Mouse (Mus musculus): Measurements from ENCODE around the gene Nelfb. TPM values are rescaled to one million over a fixed set of nuclear protein-coding genes. Genes with fewer than 3 reads are reported as not detected.

The Nelfb gene
- polyA plus RNA-seq, 1 experiment from 2014 or later: 42.8 TPM

DNA sequence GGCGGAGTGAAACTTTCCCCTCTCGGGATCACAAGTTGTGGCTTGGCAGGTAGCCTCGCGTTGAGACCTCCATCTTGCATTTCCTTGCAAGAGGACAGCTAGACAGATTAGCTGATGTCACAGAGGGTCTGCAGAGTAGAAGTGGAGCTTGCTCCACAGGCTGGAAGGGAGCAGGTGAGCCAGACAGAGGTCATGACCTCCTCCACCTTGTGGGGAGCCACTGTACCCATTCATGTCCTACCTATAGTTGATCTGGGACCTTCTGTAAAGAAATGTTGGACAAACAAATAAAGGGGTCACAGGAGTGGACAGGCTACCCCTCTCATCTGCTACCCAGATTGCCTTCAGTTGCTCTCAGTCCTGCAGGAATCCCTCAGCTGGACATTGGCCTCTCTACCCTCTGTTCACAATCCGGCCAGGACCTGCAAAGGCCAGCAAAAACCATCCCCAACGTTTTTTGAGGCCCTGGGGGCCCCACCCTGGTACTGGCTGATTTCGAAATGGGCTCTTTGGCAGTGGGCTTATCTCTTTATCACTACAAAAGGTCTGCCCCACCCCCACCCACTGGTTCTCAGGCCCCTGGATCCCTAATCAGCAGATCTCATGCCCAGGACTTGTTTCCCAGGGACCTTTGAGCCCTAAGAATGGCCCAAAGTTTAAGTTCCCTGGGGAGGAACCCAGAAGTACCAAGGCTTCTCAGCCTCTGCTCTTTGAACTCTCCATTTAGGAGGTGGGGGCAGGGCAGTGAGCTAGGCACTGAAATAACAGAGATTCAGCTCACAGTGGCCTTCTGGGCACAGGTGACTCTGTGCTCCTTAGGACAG, 36.2 kb downstream of the Nelfb start:
- Histone ChIP-seq H3K4me1 (replicated peaks) (peaks cover 85% of the 10 kb centered on the region), H3K27me3 (peaks cover 35% of the 10 kb centered on the region), H3K4me3 (replicated peaks) (no peak overlapping the region), H3K9me3 (replicated peaks) (no peaks in the 10 kb centered on the region), H3K36me3 (no peaks in the 10 kb centered on the region), H3K27ac (peak overlapping the region; percentile 68), H3K4me2 (peak overlapping the region; percentile 32), H3K9ac (peak overlapping the region; percentile 50; the same call in 1 of the 2 replicates)
- DNase-seq (no peak), ATAC-seq (ENCODE audit: low read depth) (peak; percentile 63)
- WGBS (ENCODE audit: insufficient replicate concordance): 38% methylated on average over 7 of the region's 7 CpGs

DNA sequence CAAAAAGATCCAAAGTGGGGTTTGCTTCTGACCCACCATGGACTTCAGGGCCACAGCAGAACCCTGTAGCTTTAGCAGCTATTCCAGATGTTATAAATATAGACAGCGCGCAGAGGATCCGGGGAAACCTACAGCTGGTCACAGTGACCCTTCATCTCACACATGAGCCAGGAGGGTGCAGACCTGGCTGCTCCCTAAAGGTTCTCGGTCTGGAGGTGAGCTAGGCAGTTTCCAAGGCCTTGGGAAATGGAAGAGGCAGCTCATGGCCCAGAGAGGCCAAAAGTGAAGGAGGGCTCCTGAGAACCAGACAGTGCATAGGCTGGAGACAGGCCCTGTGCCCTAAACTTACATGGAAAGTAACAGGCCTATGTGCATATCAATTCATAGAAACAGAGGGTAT, 37.5 kb downstream of the Nelfb start:
- H3K4me3 ChIP-seq (replicated peaks): no peak overlapping the region
- ATAC-seq (ENCODE audit: low read depth): no peak
- no peak for DNase-seq

DNA sequence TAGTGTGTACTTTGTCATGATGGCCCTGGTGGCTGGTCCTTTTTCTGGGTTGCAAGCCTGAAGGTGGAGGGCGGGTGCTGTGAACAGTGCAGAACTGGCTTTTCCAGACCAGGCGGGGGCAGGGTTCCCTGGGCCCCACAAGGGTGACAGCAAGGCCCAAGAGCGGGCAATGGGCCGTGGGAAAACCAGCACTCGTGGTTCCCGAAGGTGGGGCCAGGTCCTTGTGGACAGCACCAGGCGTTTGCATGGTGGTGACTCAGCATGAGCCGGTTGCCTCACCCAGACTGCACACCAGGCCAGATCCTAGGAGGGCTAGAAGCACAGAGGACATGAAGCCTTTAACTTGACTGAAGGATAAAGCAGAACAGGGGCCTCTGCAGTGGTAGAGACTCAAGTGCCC, 38.7 kb downstream of the Nelfb start:
- Histone ChIP-seq H3K27ac (no peak overlapping the region), H3K9ac (peak overlapping the region; percentile 43), H3K4me3 (replicated peaks) (no peak overlapping the region), H3K9me3 (replicated peaks) (no peaks in the 10 kb centered on the region), H3K27me3 (peaks cover 11% of the 10 kb centered on the region), H3K4me1 (replicated peaks) (peaks cover 92% of the 10 kb centered on the region), H3K4me2 (no peak overlapping the region), H3K36me3 (no peaks in the 10 kb centered on the region)
- DNase-seq (no peak), ATAC-seq (ENCODE audit: low read depth) (no peak)
- 25% methylated on average over 8 of the region's 8 CpGs for WGBS (ENCODE audit: insufficient replicate concordance)

More for the DNA sequence above, 37.5 kb downstream of the Nelfb start:
- H3K9me3 ChIP-seq (replicated peaks): no peaks in the 10 kb centered on the region
- H3K4me2 ChIP-seq: no peak overlapping the region
- H3K9ac ChIP-seq: no peak overlapping the region
- WGBS (ENCODE audit: insufficient replicate concordance): 87% methylated on average over 4 of the region's 4 CpGs
- H3K27ac ChIP-seq: no peak overlapping the region
- H3K4me1 ChIP-seq (replicated peaks): peaks cover 92% of the 10 kb centered on the region
- no peaks in the 10 kb centered on the region for H3K36me3 ChIP-seq
- H3K27me3 ChIP-seq: peaks cover 23% of the 10 kb centered on the region

DNA sequence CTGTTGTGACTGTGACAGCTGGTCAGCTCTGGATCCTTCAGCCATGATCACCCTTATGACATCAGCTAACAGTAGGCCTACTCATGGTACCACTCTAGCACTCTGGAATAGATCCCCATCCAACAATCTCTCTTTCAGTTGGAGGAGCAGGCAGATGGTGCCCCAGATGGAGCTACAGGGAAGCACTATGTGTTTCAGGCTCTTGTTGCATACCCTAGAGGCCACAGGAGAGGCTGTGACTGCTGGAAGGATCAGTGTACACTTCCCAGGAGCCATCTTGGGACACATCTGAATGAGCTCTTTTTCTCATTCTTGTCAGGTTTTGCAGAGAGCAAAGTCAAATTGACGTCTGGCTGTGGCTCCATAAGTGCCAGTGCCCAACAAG, 39.5 kb downstream of the Nelfb start:
- Histone ChIP-seq H3K9me3 (replicated peaks) (no peaks in the 10 kb centered on the region), H3K27me3 (peaks cover 3% of the 10 kb centered on the region), H3K4me3 (replicated peaks) (no peak overlapping the region), H3K9ac (no peak overlapping the region), H3K4me2 (no peak overlapping the region), H3K4me1 (replicated peaks) (peaks cover 91% of the 10 kb centered on the region), H3K27ac (no peak overlapping the region), H3K36me3 (no peaks in the 10 kb centered on the region)
- no peak for DNase-seq
- no peak for ATAC-seq (ENCODE audit: low read depth)
- WGBS (ENCODE audit: insufficient replicate concordance): 61% methylated on average over 1 of the region's 1 CpGs

DNA sequence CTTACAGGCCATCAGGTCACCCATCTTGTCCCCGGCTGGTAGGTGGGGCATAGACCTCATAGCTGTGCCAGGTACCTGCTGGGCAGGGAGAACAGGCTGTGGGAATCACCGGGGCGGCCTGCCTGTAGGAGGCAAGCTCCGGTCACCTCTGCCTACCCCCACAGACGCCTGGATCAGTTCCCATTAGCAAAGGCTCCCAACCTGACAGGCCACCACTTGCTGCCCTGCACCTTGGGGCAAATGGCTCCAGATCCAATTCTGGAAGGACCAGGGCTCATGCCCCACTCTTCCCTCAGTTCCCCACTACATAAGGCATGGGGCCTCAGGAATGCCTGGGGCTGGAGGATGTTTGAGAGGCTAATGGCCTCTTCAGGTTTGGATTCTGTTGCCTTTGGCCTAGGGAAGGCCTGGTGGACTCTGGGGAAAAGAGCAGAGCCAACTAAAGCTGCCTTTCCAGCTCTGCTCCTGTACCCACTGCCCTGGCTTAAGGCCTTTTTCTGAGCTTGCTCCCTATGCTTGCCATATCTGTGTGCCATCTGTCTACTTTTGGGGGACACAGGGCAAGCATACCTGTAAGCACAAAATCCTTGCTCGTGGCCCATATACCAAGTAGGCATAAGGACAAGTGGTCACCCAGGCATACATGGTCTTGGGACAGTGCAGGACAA, 40.1 kb downstream of the Nelfb start:
- 68% methylated on average over 6 of the region's 6 CpGs for WGBS (ENCODE audit: insufficient replicate concordance)

DNA sequence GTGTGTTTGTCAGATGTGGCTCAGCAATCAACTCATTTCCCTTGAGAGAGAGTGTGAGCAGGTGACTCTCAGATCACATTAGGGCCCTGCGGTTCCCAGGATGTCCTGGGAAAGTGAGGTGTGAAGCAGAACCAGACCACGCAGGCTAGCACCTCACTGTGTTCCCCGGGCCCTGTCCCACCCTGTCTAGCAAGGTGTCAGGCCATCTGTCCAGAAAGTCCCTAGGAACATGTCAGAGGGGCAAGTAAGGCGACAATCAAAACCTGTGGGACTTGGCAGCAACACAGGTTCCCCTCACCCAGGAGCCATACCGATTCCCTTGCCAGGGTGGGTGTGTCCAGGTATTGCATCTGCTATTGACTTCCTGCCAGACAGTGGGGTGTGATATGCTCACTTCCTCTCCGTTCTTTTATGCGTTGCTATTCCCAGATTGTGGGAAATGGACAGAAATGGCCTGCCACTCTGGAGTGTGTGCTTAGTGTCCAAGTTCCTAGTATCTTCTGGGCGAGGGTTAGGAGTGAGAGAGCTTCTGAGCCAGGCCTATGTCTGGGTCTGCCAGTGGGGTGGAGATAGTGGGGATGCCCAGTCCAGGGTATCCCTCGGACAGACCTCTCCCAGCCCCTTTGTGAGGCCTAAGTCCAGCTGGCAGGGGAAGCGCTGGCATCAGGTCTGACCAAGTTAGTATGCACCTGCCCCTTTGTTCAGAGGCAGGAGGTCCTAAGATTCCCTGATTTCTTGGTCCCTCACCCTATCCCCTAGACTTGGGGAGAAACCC, 40.8 kb downstream of the Nelfb start:
- ATAC-seq (ENCODE audit: low read depth) (no peak), DNase-seq (no peak)
- Histone ChIP-seq H3K4me1 (replicated peaks) (peaks cover 79% of the 10 kb centered on the region), H3K4me3 (replicated peaks) (no peak overlapping the region), H3K27ac (no peak overlapping the region), H3K27me3 (no peaks in the 10 kb centered on the region), H3K9me3 (replicated peaks) (no peaks in the 10 kb centered on the region), H3K9ac (no peak overlapping the region), H3K36me3 (no peaks in the 10 kb centered on the region), H3K4me2 (no peak overlapping the region)
- 50% methylated on average over 10 of the region's 10 CpGs for WGBS (ENCODE audit: insufficient replicate concordance)

More for the DNA sequence above, 40.1 kb downstream of the Nelfb start:
- Histone ChIP-seq H3K9me3 (replicated peaks) (no peaks in the 10 kb centered on the region), H3K4me3 (replicated peaks) (no peak overlapping the region), H3K27me3 (no peaks in the 10 kb centered on the region), H3K27ac (no peak overlapping the region), H3K36me3 (no peaks in the 10 kb centered on the region), H3K9ac (no peak overlapping the region), H3K4me2 (no peak overlapping the region), H3K4me1 (replicated peaks) (peaks cover 86% of the 10 kb centered on the region)
- ATAC-seq (ENCODE audit: low read depth) (no peak), DNase-seq (no peak)

DNA sequence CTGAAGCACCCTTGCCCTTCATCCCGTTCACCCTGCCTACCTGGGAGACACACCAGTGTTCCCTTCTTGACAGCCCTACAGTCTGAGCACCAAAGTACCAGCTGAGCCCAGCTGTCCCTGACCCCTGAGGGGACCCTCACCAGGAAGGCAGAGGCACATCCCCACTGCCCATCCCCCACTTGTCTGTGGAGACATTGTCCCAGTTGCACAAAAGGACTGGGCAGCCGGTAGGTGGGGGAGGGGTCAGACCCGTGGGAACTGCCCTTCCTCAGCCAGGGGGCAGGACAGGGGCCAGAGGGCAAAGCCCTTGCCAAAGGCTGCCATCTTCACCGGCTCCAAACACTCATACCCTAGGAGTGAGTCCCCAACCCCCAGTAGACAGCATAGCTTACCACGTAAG, 41.5 kb downstream of the Nelfb start:
- Histone ChIP-seq H3K27me3 (no peaks in the 10 kb centered on the region), H3K9ac (no peak overlapping the region), H3K4me3 (replicated peaks) (no peak overlapping the region), H3K27ac (no peak overlapping the region), H3K4me2 (no peak overlapping the region), H3K36me3 (no peaks in the 10 kb centered on the region), H3K4me1 (replicated peaks) (peaks cover 71% of the 10 kb centered on the region), H3K9me3 (replicated peaks) (no peaks in the 10 kb centered on the region)
- no peak for ATAC-seq (ENCODE audit: low read depth)
- DNase-seq: no peak
- 39% methylated on average over 5 of the region's 5 CpGs for WGBS (ENCODE audit: insufficient replicate concordance)

DNA sequence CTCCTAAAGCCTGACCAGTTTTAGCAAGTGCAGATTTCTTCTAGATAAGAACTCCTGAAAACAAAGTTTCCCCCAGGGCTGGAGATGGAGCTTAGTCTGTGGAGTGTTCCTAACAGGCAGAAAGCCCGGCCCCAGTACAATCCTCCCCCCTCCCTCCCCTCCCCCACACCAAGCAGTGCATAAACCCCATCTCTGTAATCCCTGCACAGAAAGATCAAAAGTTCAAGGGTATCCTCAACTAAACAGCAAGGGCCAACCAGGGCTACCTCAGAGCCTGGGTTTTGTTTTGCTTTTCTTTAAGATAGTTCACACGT, 42.7 kb downstream of the Nelfb start:
- H3K27me3 ChIP-seq: peaks cover 6% of the 10 kb centered on the region; the same call in 1 of the 2 replicates
- 23% methylated on average over 2 of the region's 2 CpGs for WGBS (ENCODE audit: insufficient replicate concordance)
- no peaks in the 10 kb centered on the region for H3K9me3 ChIP-seq (replicated peaks)
- no peak for ATAC-seq (ENCODE audit: low read depth)
- peak overlapping the region; percentile 63 for H3K27ac ChIP-seq
- no peaks in the 10 kb centered on the region for H3K36me3 ChIP-seq
- peaks cover 65% of the 10 kb centered on the region for H3K4me1 ChIP-seq (replicated peaks)
- H3K9ac ChIP-seq: peak overlapping the region; percentile 68; the same call in 1 of the 2 replicates
- H3K4me2 ChIP-seq: peak overlapping the region; percentile 85
- peak overlapping the region; percentile 59 for H3K4me3 ChIP-seq (replicated peaks)
- DNase-seq: no peak

DNA sequence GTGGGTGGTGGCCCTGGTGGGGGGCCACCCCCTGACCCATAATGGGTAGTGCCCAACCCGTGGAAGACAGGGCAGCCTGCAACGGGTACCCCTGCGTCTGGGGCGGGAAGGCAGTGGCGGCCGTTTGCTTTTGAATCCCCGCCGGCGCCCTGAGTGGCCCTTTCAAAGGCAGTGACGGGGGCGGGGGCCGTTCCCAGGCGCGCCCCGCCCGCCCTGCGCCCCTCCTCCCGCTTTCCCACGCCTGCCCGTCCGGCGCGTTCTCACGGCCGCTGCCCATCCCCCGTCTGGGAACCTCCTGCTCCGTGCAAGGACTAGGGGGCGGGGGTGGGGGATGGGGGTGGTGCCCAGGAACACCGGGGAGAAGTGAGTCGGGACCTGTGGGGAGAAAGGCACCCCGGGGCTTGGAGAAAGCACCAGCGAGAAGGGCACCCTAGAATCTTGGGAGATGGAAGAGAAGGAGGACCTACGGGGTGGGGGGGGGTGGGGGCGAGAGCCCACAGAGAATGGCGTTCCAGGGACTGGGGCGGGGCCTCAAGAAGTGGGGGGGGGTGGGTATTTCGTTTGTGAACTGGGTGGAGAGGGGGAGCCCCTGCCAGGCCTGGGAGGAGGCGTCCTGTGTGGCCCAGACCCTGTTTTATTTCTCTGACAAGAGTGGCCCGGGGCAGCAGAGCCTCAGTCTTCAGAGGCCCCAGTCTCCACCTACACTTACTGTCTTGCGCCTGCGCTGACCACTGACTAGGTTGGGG, 43.2 kb downstream of the Nelfb start:
- peak overlapping the region; percentile 59 for H3K4me3 ChIP-seq (replicated peaks)
- H3K27ac ChIP-seq: peak overlapping the region; percentile 63
- peaks cover 65% of the 10 kb centered on the region for H3K4me1 ChIP-seq (replicated peaks)
- peak; percentile 56 for ATAC-seq (ENCODE audit: low read depth)
- 5% methylated on average over 35 of the region's 41 CpGs for WGBS (ENCODE audit: insufficient replicate concordance)
- H3K27me3 ChIP-seq: peaks cover 11% of the 10 kb centered on the region; the same call in 1 of the 2 replicates
- H3K4me2 ChIP-seq: peak overlapping the region; percentile 85
- H3K36me3 ChIP-seq: no peaks in the 10 kb centered on the region
- DNase-seq: peak; percentile 32
- H3K9me3 ChIP-seq (replicated peaks): no peaks in the 10 kb centered on the region
- peak overlapping the region; percentile 68 for H3K9ac ChIP-seq

DNA sequence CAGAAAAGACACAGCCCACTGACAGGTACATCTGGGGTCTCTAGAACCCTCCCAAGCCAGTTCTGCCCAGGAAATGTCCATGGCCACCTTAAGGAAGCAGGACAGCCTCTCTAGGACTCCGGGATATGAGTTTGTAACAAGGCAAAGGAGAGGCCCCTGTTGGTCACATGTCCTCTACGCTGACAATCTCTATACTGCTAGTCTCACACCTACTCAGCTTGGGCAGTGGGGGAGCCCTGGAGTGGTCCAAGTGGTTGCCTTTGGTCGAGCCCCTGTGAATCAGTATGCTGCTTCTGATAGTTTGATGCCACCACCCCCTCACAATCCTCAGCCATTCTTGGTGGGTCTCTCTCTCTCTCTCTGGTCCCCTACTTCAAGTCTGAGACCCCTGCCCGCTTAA, 43.8 kb downstream of the Nelfb start:
- H3K27ac ChIP-seq: peak overlapping the region; percentile 63; the same call in 1 of the 2 replicates
- peak overlapping the region; percentile 85 for H3K4me2 ChIP-seq
- H3K9me3 ChIP-seq (replicated peaks): no peaks in the 10 kb centered on the region
- H3K4me1 ChIP-seq (replicated peaks): peaks cover 59% of the 10 kb centered on the region
- peak overlapping the region; percentile 59 for H3K4me3 ChIP-seq (replicated peaks)
- H3K27me3 ChIP-seq: peaks cover 15% of the 10 kb centered on the region; the same call in 1 of the 2 replicates
- DNase-seq (no peak), ATAC-seq (ENCODE audit: low read depth) (peak; percentile 29)
- no peaks in the 10 kb centered on the region for H3K36me3 ChIP-seq
- 18% methylated on average over 4 of the region's 4 CpGs for WGBS (ENCODE audit: insufficient replicate concordance)
- peak overlapping the region; percentile 68 for H3K9ac ChIP-seq
